Mouse (Mus musculus) midbrain, embryonic 16.5 days (tissue): ENCODE results near the gene Cyfip1. TPM values are rescaled to one million over a fixed set of nuclear protein-coding genes. Genes with fewer than 3 reads are reported as not detected.

Source experiments
- ATAC-seq: fragments of 200-750 bp; cut with Nextera tagmentation; 2 replicates; pipeline ENCODE4 v1.8.0; 2017; ENCODE audit warnings: moderate TSS enrichment
- H3K27ac ChIP-seq: fragments of 300-500 bp; sonication (generic); 2 replicates; pipeline ENCODE4 v1.5.1; 2014; ENCODE audit warnings: mild to moderate bottlenecking, low read length, mixed read lengths
- H3K27me3 ChIP-seq: fragments of 300-500 bp; sonication (generic); 2 replicates; pipeline ENCODE4 v1.6.1; 2014; ENCODE audit warnings: low read depth, low read length, mixed read lengths; ENCODE audit not compliant: control insufficient read depth, insufficient read depth
- H3K36me3 ChIP-seq: fragments of 300-500 bp; sonication (generic); 2 replicates; pipeline ENCODE4 v1.6.1; 2014; ENCODE audit warnings: mild to moderate bottlenecking, low read length, moderate library complexity, mixed read lengths; ENCODE audit not compliant: control insufficient read depth, insufficient read depth
- H3K4me1 ChIP-seq: fragments of 300-500 bp; sonication (generic); 2 replicates; pipeline ENCODE4 v1.6.1; 2014; ENCODE audit warnings: mild to moderate bottlenecking, low read length, mixed read lengths; ENCODE audit not compliant: control insufficient read depth, insufficient read depth
- H3K4me2 ChIP-seq: fragments of 300-500 bp; sonication (generic); 2 replicates; pipeline ENCODE4 v1.6.1; 2014; ENCODE audit warnings: mild to moderate bottlenecking, low read length, mixed read lengths
- H3K4me3 ChIP-seq: fragments of 300-500 bp; sonication (generic); 2 replicates; pipeline ENCODE4 v1.5.1; 2014; ENCODE audit warnings: low read depth, mild to moderate bottlenecking, low read length, moderate library complexity, mixed read lengths
- H3K9ac ChIP-seq: fragments of 300-500 bp; sonication (generic); 2 replicates; pipeline ENCODE4 v1.6.1; 2014; ENCODE audit warnings: low read depth, low read length, mixed read lengths
- H3K9me3 ChIP-seq: fragments of 300-500 bp; sonication (generic); replicated peaks from 2 replicates; pipeline ENCODE4 v1.6.1; 2014; ENCODE audit warnings: mild to moderate bottlenecking, low read length, mixed read lengths; ENCODE audit not compliant: control insufficient read depth, poor library complexity, severe bottlenecking
- WGBS: fragments of 180-500 bp; shearing (Covaris S2); extraction: QIAGEN DNeasy Blood & Tissue Kit; methylation state at CpG from one replicate; pipeline ENCODE4 v1.1.7; 2014; 5-methylcytosine and 5-hydroxymethylcytosine counted together
- polyA plus RNA-seq: library from polyadenylated mRNA; unstranded; fragments of >200 nt; fragmentation: Nextera tagmentation; extraction: Ambion mirVana; gene quantifications from 2 replicates; pipeline ENCODE4 v1.2.1, GENCODE M21; 2015

The Cyfip1 gene
- 43.1 and 44.1 TPM in 2 replicates for polyA plus RNA-seq

GRCm38 (mm10) chr7:55841445-55841844 lies at the start of gene Cyfip1:
Cyfip1 (plus strand) TSS chr7:55841745.
- Histone ChIP-seq H3K27ac (peak within 1 kb of the TSS; percentile 95), H3K4me3 (peak within 1 kb of the TSS; percentile 95), H3K4me2 (peak within 1 kb of the TSS; percentile 92), H3K9me3 (no peaks in the 10 kb centered on the region), H3K4me1 (peaks cover 16% of the 10 kb centered on the region), H3K9ac (peak within 1 kb of the TSS; percentile 96), H3K36me3 (no peaks in the 10 kb centered on the region), H3K27me3 (no peaks in the 10 kb centered on the region)
- peak; percentile 21; the same call in 1 of the 2 replicates for ATAC-seq
- WGBS = 50% methylated on average over 7 of the region's 7 CpGs

- 0 out of 2 replicates have a peak overlapping the region, but pooled peaks have one; percentile 17 for H3K9ac ChIP-seq
- no peak overlapping the region for H3K27ac ChIP-seq
- H3K36me3 ChIP-seq = peaks cover 9% of the 10 kb centered on the region
- WGBS = 50% methylated on average over 3 of the region's 3 CpGs
- H3K27me3 ChIP-seq = no peaks in the 10 kb centered on the region
- H3K4me3 ChIP-seq = no peak overlapping the region
- no peak overlapping the region for H3K4me2 ChIP-seq
- peaks cover 11% of the 10 kb centered on the region for H3K4me1 ChIP-seq
- H3K9me3 ChIP-seq = no peaks in the 10 kb centered on the region
- ATAC-seq = no peak
Measured at GRCm38 (mm10) chr7:55792280-55792679, 49.3 kb upstream of the Cyfip1 start.

- H3K27me3 ChIP-seq = no peaks in the 10 kb centered on the region
- peaks cover 9% of the 10 kb centered on the region for H3K36me3 ChIP-seq
- peaks cover 11% of the 10 kb centered on the region for H3K4me1 ChIP-seq
- WGBS = 33% methylated on average over 13 of the region's 13 CpGs
- peak overlapping the region; percentile 79 for H3K4me2 ChIP-seq
- H3K27ac ChIP-seq = peak overlapping the region; percentile 82
- H3K4me3 ChIP-seq = peak overlapping the region; percentile 59
- peak; percentile 43 for ATAC-seq
- peak overlapping the region; percentile 90 for H3K9ac ChIP-seq
- no peaks in the 10 kb centered on the region for H3K9me3 ChIP-seq
Measured at GRCm38 (mm10) chr7:55793236-55793951, 48.2 kb upstream of the Cyfip1 start.

GRCm38 (mm10) chr7:55793952-55794603 lies 47.5 kb upstream of the Cyfip1 start, which contains the start of gene Tubgcp5:
Tubgcp5 (plus strand) TSS chr7:55794154.
- no peaks in the 10 kb centered on the region for H3K9me3 ChIP-seq
- peaks cover 9% of the 10 kb centered on the region for H3K36me3 ChIP-seq
- peak within 1 kb of the TSS; percentile 79 for H3K4me2 ChIP-seq
- H3K27me3 ChIP-seq = no peaks in the 10 kb centered on the region
- H3K9ac ChIP-seq = peak within 1 kb of the TSS; percentile 90
- 0% methylated on average over 51 of the region's 51 CpGs for whole genome bisulfite sequencing
- H3K4me1 ChIP-seq = peaks cover 11% of the 10 kb centered on the region
- H3K27ac ChIP-seq = peak within 1 kb of the TSS; percentile 82
- H3K4me3 ChIP-seq = peak within 1 kb of the TSS; percentile 59
- peak; percentile 100 for ATAC-seq

- ATAC-seq = no peak
- H3K9me3 ChIP-seq = no peaks in the 10 kb centered on the region
- H3K4me3 ChIP-seq = no peak overlapping the region
- H3K4me2 ChIP-seq = no peak overlapping the region
- no peak overlapping the region for H3K9ac ChIP-seq
- no peak overlapping the region for H3K27ac ChIP-seq
- no peaks in the 10 kb centered on the region for H3K27me3 ChIP-seq
- peaks cover 44% of the 10 kb centered on the region for H3K36me3 ChIP-seq
- H3K4me1 ChIP-seq = peaks cover 3% of the 10 kb centered on the region
- WGBS = 90% methylated on average over 3 of the region's 3 CpGs
Measured at GRCm38 (mm10) chr7:55799981-55800380, 41.6 kb upstream of the Cyfip1 start.

GRCm38 (mm10) chr7:55809967-55810366 lies 31.6 kb upstream of the Cyfip1 start:
- Histone ChIP-seq H3K4me3 (no peak overlapping the region), H3K4me2 (no peak overlapping the region), H3K27me3 (no peaks in the 10 kb centered on the region), H3K36me3 (peaks cover 38% of the 10 kb centered on the region), H3K4me1 (no peaks in the 10 kb centered on the region), H3K9ac (no peak overlapping the region), H3K9me3 (no peaks in the 10 kb centered on the region), H3K27ac (no peak overlapping the region)
- WGBS = 88% methylated on average over 2 of the region's 2 CpGs
- ATAC-seq = no peak

- Histone ChIP-seq H3K9ac (no peak overlapping the region), H3K9me3 (no peaks in the 10 kb centered on the region), H3K4me3 (no peak overlapping the region), H3K27me3 (no peaks in the 10 kb centered on the region), H3K4me1 (no peaks in the 10 kb centered on the region), H3K4me2 (no peak overlapping the region), H3K36me3 (peaks cover 42% of the 10 kb centered on the region), H3K27ac (no peak overlapping the region)
- no peak for ATAC-seq
- WGBS = 81% methylated on average over 5 of the region's 5 CpGs
Measured at GRCm38 (mm10) chr7:55824468-55824867, 17.1 kb upstream of the Cyfip1 start.

GRCm38 (mm10) chr7:55827551-55827950 lies 14.0 kb upstream of the Cyfip1 start:
- Histone ChIP-seq H3K9ac (no peak overlapping the region), H3K4me2 (no peak overlapping the region), H3K36me3 (peaks cover 32% of the 10 kb centered on the region), H3K4me1 (no peaks in the 10 kb centered on the region), H3K4me3 (no peak overlapping the region), H3K27ac (no peak overlapping the region), H3K9me3 (no peaks in the 10 kb centered on the region), H3K27me3 (no peaks in the 10 kb centered on the region)
- ATAC-seq = no peak
- 91% methylated on average over 9 of the region's 9 CpGs for WGBS

- no peaks in the 10 kb centered on the region for H3K9me3 ChIP-seq
- no peak overlapping the region for H3K27ac ChIP-seq
- peaks cover 7% of the 10 kb centered on the region for H3K4me1 ChIP-seq
- H3K4me3 ChIP-seq = no peak overlapping the region
- H3K9ac ChIP-seq = no peak overlapping the region
- H3K27me3 ChIP-seq = no peaks in the 10 kb centered on the region
- WGBS = 76% methylated on average over 4 of the region's 4 CpGs
- no peak for ATAC-seq
- H3K4me2 ChIP-seq = no peak overlapping the region
- no peaks in the 10 kb centered on the region for H3K36me3 ChIP-seq
Measured at GRCm38 (mm10) chr7:55836877-55837276, 4.7 kb upstream of the Cyfip1 start.
